Mouse (Mus musculus) ES-E14 (cell line): ENCODE data around the gene Nlrc5.

Experiments used
- CHD2 ChIP-seq: IDR thresholded peaks from 2 replicates; pipeline ENCODE4 v1.6.1; 2014; ENCODE audit warnings: mild to moderate bottlenecking, low read depth, low read length, inconsistent platforms
- HCFC1 ChIP-seq: IDR thresholded peaks from 2 replicates; pipeline ENCODE4 v1.6.1; 2012; ENCODE audit warnings: low read length, inconsistent platforms, borderline replicate concordance; ENCODE audit not compliant: insufficient read depth
- MAFK ChIP-seq: IDR thresholded peaks from 2 replicates; pipeline ENCODE4 v1.6.1; 2014; ENCODE audit warnings: mild to moderate bottlenecking, low read depth, low read length, inconsistent platforms; ENCODE audit not compliant: insufficient read depth
- ZC3H11A ChIP-seq: IDR thresholded peaks from 2 replicates; pipeline ENCODE4 v1.6.1; 2012; ENCODE audit warnings: low read depth, mild to moderate bottlenecking, inconsistent platforms, low read length, borderline replicate concordance
- ZNF384 ChIP-seq: IDR thresholded peaks from 2 replicates; pipeline ENCODE4 v1.6.1; 2012; ENCODE audit warnings: low read depth, low read length, inconsistent platforms

DNA sequence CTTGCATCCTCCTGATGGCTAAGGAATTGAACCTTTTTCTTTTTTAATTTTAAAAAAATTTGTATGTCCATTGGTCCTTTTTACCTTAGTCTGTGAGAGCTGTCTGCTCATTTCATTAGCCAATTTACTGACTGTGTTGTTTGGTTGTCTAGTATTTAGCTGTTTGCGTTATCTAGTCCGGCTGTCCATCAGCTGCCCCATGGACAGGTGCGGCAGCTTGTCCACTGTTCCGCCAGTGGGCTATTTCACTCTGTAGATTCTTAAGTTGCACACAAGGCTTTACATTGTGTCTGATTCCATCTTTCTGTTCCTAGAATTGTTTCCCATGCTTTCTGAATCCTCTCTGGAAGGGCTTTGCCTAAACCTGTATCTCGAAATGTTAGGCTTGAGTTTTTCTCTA is 4.5 kb downstream of the Nlrc5 start:
- no peak for TF ChIP-seq CHD2
- TF ChIP-seq ZC3H11A, result no peak
- TF ChIP-seq MAFK, result no peak
- TF ChIP-seq HCFC1, result no peak
- no peak for TF ChIP-seq ZNF384
